Mouse (Mus musculus) neural tube, embryonic 12.5 days (tissue): ENCODE data around the gene Fastkd5. TPM values are rescaled to one million over a fixed set of nuclear protein-coding genes. Genes with fewer than 3 reads are reported as not detected.

Experiments used
- ATAC-seq: fragments of 200-750 bp; cut with Nextera tagmentation; 2 replicates; pipeline ENCODE4 v1.8.0; 2017; ENCODE audit warnings: low read depth, mild to moderate bottlenecking, moderate TSS enrichment, moderate library complexity; ENCODE audit not compliant: low FRiP score
- H3K27ac ChIP-seq: fragments of 300-500 bp; sonication (generic); 2 replicates; pipeline ENCODE4 v1.5.1; 2016
- H3K27me3 ChIP-seq: fragments of 300-500 bp; sonication (generic); replicated peaks from 2 replicates; pipeline ENCODE4 v1.6.1; 2016; ENCODE audit warnings: mild to moderate bottlenecking
- H3K36me3 ChIP-seq: fragments of 300-500 bp; sonication (generic); 2 replicates; pipeline ENCODE4 v1.6.1; 2016; ENCODE audit warnings: mild to moderate bottlenecking
- H3K4me1 ChIP-seq: fragments of 300-500 bp; sonication (generic); 2 replicates; pipeline ENCODE4 v1.6.1; 2016
- H3K4me2 ChIP-seq: fragments of 300-500 bp; sonication (generic); replicated peaks from 2 replicates; pipeline ENCODE4 v1.6.1; 2016; ENCODE audit warnings: mild to moderate bottlenecking
- H3K4me3 ChIP-seq: fragments of 300-500 bp; sonication (generic); 2 replicates; pipeline ENCODE4 v1.5.1; 2016
- H3K9ac ChIP-seq: fragments of 300-500 bp; sonication (generic); 2 replicates; pipeline ENCODE4 v1.6.1; 2016; ENCODE audit warnings: mild to moderate bottlenecking
- H3K9me3 ChIP-seq: fragments of 300-500 bp; sonication (generic); 2 replicates; pipeline ENCODE4 v1.6.1; 2016; ENCODE audit warnings: mild to moderate bottlenecking
- WGBS: fragments of 180-500 bp; shearing (Covaris S2); methylation state at CpG from one replicate; pipeline ENCODE4 v1.1.7; 2016; 5-methylcytosine and 5-hydroxymethylcytosine counted together
- polyA plus RNA-seq: library from polyadenylated mRNA; unstranded; fragments of >200 nt; fragmentation: Nextera tagmentation; extraction: Ambion mirVana; gene quantifications from 2 replicates; pipeline ENCODE4 v1.2.1, GENCODE M21; 2016

The Fastkd5 gene
- 15.1 and 17.2 TPM in 2 replicates for polyA plus RNA-seq

- H3K27ac ChIP-seq, result no peak within 1 kb of the TSS
- under 1% methylated on average over 25 of the region's 25 CpGs for WGBS
- no peaks in the 10 kb centered on the region for H3K9me3 ChIP-seq
- H3K4me3 ChIP-seq, result peak within 1 kb of the TSS; percentile 86
- peak; percentile 86 for ATAC-seq
- H3K36me3 ChIP-seq, result peaks cover 21% of the 10 kb centered on the region
- peaks cover 12% of the 10 kb centered on the region for H3K4me1 ChIP-seq
- peak within 1 kb of the TSS; percentile 88 for H3K4me2 ChIP-seq
- peak within 1 kb of the TSS; percentile 88 for H3K9ac ChIP-seq
- H3K27me3 ChIP-seq, result peaks cover 13% of the 10 kb centered on the region
These were observed at the start of gene Fastkd5, which contains the start of gene Ubox5 for GRCm38 (mm10) chr2:130629839-130630203. Gene Fastkd5, minus strand, starts transcription at chr2:130630027. Gene Ubox5, minus strand, starts transcription at chr2:130630038.

GRCm38 (mm10) chr2:130679154-130679553, 49.3 kb upstream of the Fastkd5 start:
- Histone ChIP-seq H3K4me1 (no peaks in the 10 kb centered on the region), H3K4me3 (no peak overlapping the region), H3K9me3 (no peaks in the 10 kb centered on the region), H3K27ac (no peak overlapping the region), H3K27me3 (no peaks in the 10 kb centered on the region), H3K36me3 (peaks cover 96% of the 10 kb centered on the region), H3K4me2 (no peak overlapping the region), H3K9ac (no peak overlapping the region)
- ATAC-seq, result no peak
- 95% methylated on average over 12 of the region's 12 CpGs for WGBS

- no peaks in the 10 kb centered on the region for H3K9me3 ChIP-seq
- no peaks in the 10 kb centered on the region for H3K27me3 ChIP-seq
- no peak overlapping the region for H3K4me2 ChIP-seq
- no peaks in the 10 kb centered on the region for H3K4me1 ChIP-seq
- H3K36me3 ChIP-seq, result peaks cover 97% of the 10 kb centered on the region
- no peak for ATAC-seq
- no peak overlapping the region for H3K4me3 ChIP-seq
- WGBS, result 92% methylated on average over 10 of the region's 10 CpGs
- no peak overlapping the region for H3K27ac ChIP-seq
- no peak overlapping the region for H3K9ac ChIP-seq
These were observed 47.4 kb upstream of the Fastkd5 start for GRCm38 (mm10) chr2:130677211-130677610.

- no peaks in the 10 kb centered on the region for H3K9me3 ChIP-seq
- H3K9ac ChIP-seq, result peak within 1 kb of the TSS; percentile 73
- WGBS, result under 1% methylated on average over 31 of the region's 31 CpGs
These were observed 37.7 kb upstream of the Fastkd5 start, which contains the start of gene Itpa for GRCm38 (mm10) chr2:130667559-130667958. Gene Itpa, plus strand, starts transcription at chr2:130667610.

GRCm38 (mm10) chr2:130664102-130664701, 34.4 kb upstream of the Fastkd5 start, which contains the start of gene Ddrgk1:
Gene Ddrgk1, minus strand, starts transcription at chr2:130664659.
- H3K36me3 ChIP-seq, result peaks cover 26% of the 10 kb centered on the region
- no peaks in the 10 kb centered on the region for H3K27me3 ChIP-seq
- H3K4me1 ChIP-seq, result peaks cover 23% of the 10 kb centered on the region
- peak within 1 kb of the TSS; percentile 59 for H3K4me3 ChIP-seq
- peak within 1 kb of the TSS; percentile 76 for H3K4me2 ChIP-seq
- peak; percentile 95 for ATAC-seq
- no peaks in the 10 kb centered on the region for H3K9me3 ChIP-seq
- WGBS, result under 1% methylated on average over 40 of the region's 40 CpGs
- peak within 1 kb of the TSS; percentile 97 for H3K27ac ChIP-seq
- H3K9ac ChIP-seq, result peak within 1 kb of the TSS; percentile 74

More at GRCm38 (mm10) chr2:130667559-130667958, 37.7 kb upstream of the Fastkd5 start, which contains the start of gene Itpa:
- H3K27me3 ChIP-seq, result no peaks in the 10 kb centered on the region
- peak within 1 kb of the TSS; percentile 68; the same call in 1 of the 2 replicates for H3K27ac ChIP-seq
- H3K4me3 ChIP-seq, result peak within 1 kb of the TSS; percentile 63
- peak; percentile 54 for ATAC-seq
- H3K4me2 ChIP-seq, result peak within 1 kb of the TSS; percentile 88
- H3K36me3 ChIP-seq, result peaks cover 18% of the 10 kb centered on the region
- H3K4me1 ChIP-seq, result peaks cover 28% of the 10 kb centered on the region

DNA sequence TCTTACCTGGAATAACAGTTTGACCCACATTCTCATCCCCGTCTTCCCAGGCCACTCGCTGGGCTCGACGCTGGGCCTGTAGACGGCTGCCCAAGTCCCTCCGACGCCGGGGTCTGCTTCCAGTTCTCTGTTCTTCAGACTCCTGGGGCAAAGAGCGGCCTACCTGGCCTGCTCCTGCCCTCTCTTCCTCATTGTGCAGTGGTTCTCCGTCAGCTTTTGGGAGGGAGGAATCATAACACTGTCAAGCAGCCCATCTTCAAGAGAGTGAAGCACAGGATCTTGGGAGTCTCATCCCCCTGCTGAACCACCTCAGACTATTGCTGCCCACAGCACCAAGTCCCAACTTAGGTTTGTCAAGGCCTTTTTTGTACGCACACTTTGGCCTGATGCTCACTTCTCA, 33.5 kb upstream of the Fastkd5 start:
- H3K9me3 ChIP-seq, result no peaks in the 10 kb centered on the region
- peak overlapping the region; percentile 74 for H3K9ac ChIP-seq
- peaks cover 17% of the 10 kb centered on the region for H3K4me1 ChIP-seq
- H3K4me2 ChIP-seq, result peak overlapping the region; percentile 76
- no peak for ATAC-seq
- H3K27me3 ChIP-seq, result no peaks in the 10 kb centered on the region
- no peak overlapping the region for H3K27ac ChIP-seq
- no peak overlapping the region for H3K4me3 ChIP-seq
- H3K36me3 ChIP-seq, result peaks cover 35% of the 10 kb centered on the region
- 89% methylated on average over 11 of the region's 11 CpGs for WGBS

DNA sequence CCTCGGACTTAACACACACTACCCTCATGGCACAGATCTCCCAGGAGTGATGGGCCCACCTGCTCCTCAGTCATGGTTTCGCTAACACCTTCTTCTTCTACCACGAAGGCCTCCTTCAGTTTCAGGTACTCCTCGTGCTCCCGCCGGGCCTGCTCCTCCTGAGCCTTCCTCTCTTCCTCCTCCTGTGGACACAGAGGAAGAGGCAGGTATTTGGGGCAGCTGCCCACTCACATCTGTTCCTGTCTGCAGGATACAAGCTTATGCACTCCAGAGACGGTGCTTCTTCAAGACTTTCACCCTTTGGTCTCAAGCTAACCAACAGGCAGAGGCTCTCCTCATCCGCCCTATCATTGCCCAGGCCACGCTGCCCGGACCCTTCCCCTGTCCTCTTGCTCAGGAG, 28.7 kb upstream of the Fastkd5 start:
- no peak overlapping the region for H3K9ac ChIP-seq
- H3K9me3 ChIP-seq, result no peaks in the 10 kb centered on the region
- peaks cover 9% of the 10 kb centered on the region for H3K4me1 ChIP-seq
- no peak overlapping the region for H3K4me3 ChIP-seq
- ATAC-seq, result no peak
- peaks cover 77% of the 10 kb centered on the region for H3K36me3 ChIP-seq
- 98% methylated on average over 10 of the region's 10 CpGs for whole genome bisulfite sequencing
- no peak overlapping the region for H3K4me2 ChIP-seq
- H3K27me3 ChIP-seq, result no peaks in the 10 kb centered on the region
- no peak overlapping the region for H3K27ac ChIP-seq

- Histone ChIP-seq H3K4me1 (no peaks in the 10 kb centered on the region), H3K36me3 (peaks cover 82% of the 10 kb centered on the region), H3K9ac (no peak overlapping the region), H3K4me2 (no peak overlapping the region), H3K9me3 (no peaks in the 10 kb centered on the region), H3K4me3 (no peak overlapping the region), H3K27ac (no peak overlapping the region), H3K27me3 (no peaks in the 10 kb centered on the region)
- ATAC-seq, result no peak
- 92% methylated on average over 6 of the region's 6 CpGs for WGBS
These were observed 27.7 kb upstream of the Fastkd5 start for GRCm38 (mm10) chr2:130657541-130657940.

DNA sequence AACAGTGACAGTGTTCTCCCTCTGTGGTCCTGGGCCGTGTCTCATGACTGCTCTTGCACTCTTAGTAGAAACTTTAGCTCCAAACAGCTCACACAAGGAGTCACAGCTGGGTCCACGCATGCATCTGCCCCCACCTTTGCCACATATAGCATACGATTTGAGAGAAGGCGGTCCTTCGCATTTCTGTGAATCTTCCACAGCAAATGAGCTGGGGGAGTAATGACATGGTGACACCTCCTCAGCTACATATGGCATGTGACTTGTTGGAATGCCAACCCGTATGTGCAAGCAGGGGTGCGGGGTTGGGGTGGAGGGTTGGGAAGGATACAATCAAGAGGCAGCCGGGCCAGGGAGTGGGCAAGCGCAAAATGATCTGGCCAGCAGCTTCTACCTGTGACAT, 26.7 kb upstream of the Fastkd5 start:
- Histone ChIP-seq H3K4me2 (no peak overlapping the region), H3K4me1 (no peaks in the 10 kb centered on the region), H3K27me3 (no peaks in the 10 kb centered on the region), H3K36me3 (peaks cover 74% of the 10 kb centered on the region), H3K27ac (no peak overlapping the region), H3K9ac (no peak overlapping the region), H3K9me3 (no peaks in the 10 kb centered on the region), H3K4me3 (no peak overlapping the region)
- no peak for ATAC-seq
- 95% methylated on average over 9 of the region's 9 CpGs for WGBS

DNA sequence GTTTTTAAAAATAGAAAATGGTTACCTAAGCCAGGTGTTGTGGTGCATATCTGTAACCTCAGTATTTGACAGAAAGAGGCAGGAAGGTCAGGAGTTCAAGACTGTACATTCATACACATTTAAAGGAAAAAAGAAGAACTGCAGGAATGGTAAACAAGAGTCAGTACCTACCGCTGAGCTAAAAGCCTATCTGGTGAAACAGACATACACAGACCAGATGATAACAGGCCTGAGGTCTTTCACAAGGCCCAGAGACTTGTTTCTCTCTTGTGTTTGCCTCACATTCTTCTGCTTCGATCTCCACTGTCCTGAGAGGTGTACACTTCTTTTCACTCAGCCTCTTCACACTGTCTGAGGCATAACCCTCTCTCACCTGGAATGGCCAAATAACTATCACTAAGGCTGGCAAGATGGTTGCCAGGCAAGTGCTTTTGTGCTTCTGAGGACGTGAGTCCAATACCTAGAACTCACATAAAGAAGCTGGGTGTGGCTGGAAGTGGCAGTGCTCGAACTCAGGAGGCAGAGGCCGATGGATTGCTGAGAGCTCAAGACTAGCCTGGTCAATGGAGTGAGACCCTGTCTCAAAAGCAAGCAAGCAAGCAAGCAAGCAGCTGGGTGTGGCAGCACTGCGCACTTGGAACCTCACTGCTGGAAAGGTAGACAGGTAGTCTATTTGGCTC, 26.0 kb upstream of the Fastkd5 start:
- H3K27ac ChIP-seq, result no peak overlapping the region
- H3K9me3 ChIP-seq, result no peaks in the 10 kb centered on the region
- H3K4me2 ChIP-seq, result no peak overlapping the region
- no peak overlapping the region for H3K9ac ChIP-seq
- H3K4me3 ChIP-seq, result no peak overlapping the region
- peaks cover 67% of the 10 kb centered on the region for H3K36me3 ChIP-seq
- no peaks in the 10 kb centered on the region for H3K4me1 ChIP-seq
- WGBS, result 91% methylated on average over 6 of the region's 6 CpGs
- H3K27me3 ChIP-seq, result no peaks in the 10 kb centered on the region
- ATAC-seq, result no peak

DNA sequence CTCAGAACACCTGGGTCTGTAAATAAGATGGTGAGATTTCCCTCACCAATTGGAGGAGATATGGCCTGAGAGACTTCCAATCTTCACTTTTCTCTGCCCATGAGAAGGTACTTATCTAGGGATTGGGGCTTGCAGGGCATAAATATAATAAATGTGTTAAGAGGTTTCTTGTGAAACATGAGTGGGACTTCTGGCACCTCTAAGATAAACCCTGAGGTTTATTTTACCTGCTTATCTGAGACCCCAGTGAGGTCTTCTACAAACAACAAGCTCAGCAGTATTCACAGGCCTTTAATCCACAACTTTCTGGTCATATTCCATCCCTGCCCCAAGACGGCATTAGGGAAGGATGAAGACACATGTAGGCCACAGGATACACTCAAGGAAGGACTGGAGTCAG, 23.9 kb upstream of the Fastkd5 start:
- Histone ChIP-seq H3K9me3 (no peaks in the 10 kb centered on the region), H3K4me1 (no peaks in the 10 kb centered on the region), H3K4me2 (no peak overlapping the region), H3K4me3 (no peak overlapping the region), H3K27me3 (no peaks in the 10 kb centered on the region), H3K9ac (no peak overlapping the region), H3K27ac (no peak overlapping the region), H3K36me3 (peaks cover 64% of the 10 kb centered on the region)
- no peak for ATAC-seq
- WGBS, result 91% methylated on average over 1 of the region's 1 CpGs

DNA sequence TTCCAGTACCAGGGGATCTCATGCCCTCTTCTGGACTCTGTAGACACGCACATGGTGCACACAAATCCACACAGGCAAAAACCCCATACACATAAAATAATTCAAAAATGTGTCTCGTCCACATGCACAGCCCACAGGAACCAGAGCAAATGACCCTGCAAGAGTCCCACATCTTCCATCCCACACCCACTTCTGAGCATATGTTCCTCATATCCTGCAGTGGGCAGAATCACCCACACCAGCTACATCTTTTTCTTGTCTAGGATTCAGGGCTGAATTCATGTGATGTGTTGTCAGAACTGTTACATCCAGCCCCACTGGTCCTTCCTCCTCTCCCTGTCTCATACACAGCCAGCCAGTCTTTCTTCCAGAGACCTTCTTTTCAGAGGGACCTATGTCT, 23.5 kb upstream of the Fastkd5 start:
- ATAC-seq, result no peak
- Histone ChIP-seq H3K4me2 (no peak overlapping the region), H3K9me3 (no peaks in the 10 kb centered on the region), H3K4me1 (no peaks in the 10 kb centered on the region), H3K4me3 (no peak overlapping the region), H3K36me3 (peaks cover 59% of the 10 kb centered on the region), H3K27ac (no peak overlapping the region), H3K9ac (no peak overlapping the region), H3K27me3 (no peaks in the 10 kb centered on the region)
- 89% methylated on average over 2 of the region's 2 CpGs for WGBS
